Mouse (Mus musculus) kidney, postnatal 0 days (tissue): ENCODE data around the gene Cox11. TPM values are rescaled to one million over a fixed set of nuclear protein-coding genes. Genes with fewer than 3 reads are reported as not detected.
A peak's percentile ranks its signal among the peaks of the same experiment; 100 is the strongest.

Source experiments
- ATAC-seq: fragments of 200-750 bp; cut with Nextera tagmentation; replicated peaks from 2 replicates; pipeline ENCODE4 v1.8.0; 2017; ENCODE audit warnings: low read depth, moderate number of reproducible peaks, moderate TSS enrichment, moderate library complexity; ENCODE audit not compliant: low FRiP score
- DNase-seq: peaks from one replicate; pipeline ENCODE4 v3.0.0-alpha.2; 2016; ENCODE audit warnings: low spot score
- H3K27ac ChIP-seq: fragments of 300-500 bp; sonication (generic); 2 replicates; pipeline ENCODE4 v1.5.1; 2014; ENCODE audit warnings: mild to moderate bottlenecking
- H3K27me3 ChIP-seq: fragments of 300-500 bp; sonication (generic); 2 replicates; pipeline ENCODE4 v1.6.1; 2014; ENCODE audit warnings: low read length, mixed read lengths; ENCODE audit not compliant: insufficient read depth
- H3K36me3 ChIP-seq: fragments of 300-500 bp; sonication (generic); 2 replicates; pipeline ENCODE4 v1.6.1; 2014; ENCODE audit warnings: low read length, mixed read lengths; ENCODE audit not compliant: insufficient read depth
- H3K4me1 ChIP-seq: fragments of 300-500 bp; sonication (generic); replicated peaks from 2 replicates; pipeline ENCODE4 v1.6.1; 2014; ENCODE audit warnings: antibody characterized with exemption, low read length, mixed read lengths; ENCODE audit not compliant: insufficient read depth
- H3K4me2 ChIP-seq: fragments of 300-500 bp; sonication (generic); 2 replicates; pipeline ENCODE4 v1.6.1; 2014; ENCODE audit warnings: mild to moderate bottlenecking, low read length, moderate library complexity, mixed read lengths
- H3K4me3 ChIP-seq: fragments of 300-500 bp; sonication (generic); replicated peaks from 2 replicates; pipeline ENCODE4 v1.5.1; 2014; ENCODE audit warnings: low read depth, low read length
- H3K9ac ChIP-seq: fragments of 300-500 bp; sonication (generic); 2 replicates; pipeline ENCODE4 v1.6.1; 2014; ENCODE audit warnings: low read depth, low read length
- H3K9me3 ChIP-seq: fragments of 300-500 bp; sonication (generic); replicated peaks from 2 replicates; pipeline ENCODE4 v1.6.1; 2016; ENCODE audit warnings: low read length, inconsistent platforms, mixed read lengths
- CTCF ChIP-seq: IDR thresholded peaks from 2 replicates; pipeline ENCODE4 v1.5.1; 2016; ENCODE audit warnings: antibody characterized with exemption, low read depth, mild to moderate bottlenecking, moderate library complexity
- WGBS: fragments of 180-500 bp; shearing (Covaris S2); extraction: QIAGEN DNeasy Blood & Tissue Kit; methylation state at CpG from one replicate; pipeline ENCODE4 v1.1.7; 2014; 5-methylcytosine and 5-hydroxymethylcytosine counted together
- polyA plus RNA-seq: library from polyadenylated mRNA; unstranded; fragments of >200 nt; fragmentation: Nextera tagmentation; extraction: Ambion mirVana; gene quantifications from 2 replicates; pipeline ENCODE4 v1.2.1, GENCODE M21; 2015

Cox11 gene
- polyA plus RNA-seq, 1 experiment from 2014 or later, result 38.1 TPM

GRCm38 (mm10) chr11:90667325-90667724, 29.4 kb downstream of the Cox11 start:
- peaks cover 7% of the 10 kb centered on the region; the same call in 1 of the 2 replicates for H3K36me3 ChIP-seq
- WGBS, result 92% methylated on average over 6 of the region's 6 CpGs
- H3K4me2 ChIP-seq, result no peak overlapping the region
- no peaks in the 10 kb centered on the region for H3K9me3 ChIP-seq
- no peak for TF ChIP-seq CTCF
- H3K4me3 ChIP-seq, result no peak overlapping the region
- no peak overlapping the region for H3K9ac ChIP-seq
- H3K27me3 ChIP-seq, result no peaks in the 10 kb centered on the region
- DNase-seq (no peak), ATAC-seq (no peak)
- peaks cover 29% of the 10 kb centered on the region; the same call in 1 of the 2 replicates for H3K4me1 ChIP-seq
- H3K27ac ChIP-seq, result no peak overlapping the region

DNA sequence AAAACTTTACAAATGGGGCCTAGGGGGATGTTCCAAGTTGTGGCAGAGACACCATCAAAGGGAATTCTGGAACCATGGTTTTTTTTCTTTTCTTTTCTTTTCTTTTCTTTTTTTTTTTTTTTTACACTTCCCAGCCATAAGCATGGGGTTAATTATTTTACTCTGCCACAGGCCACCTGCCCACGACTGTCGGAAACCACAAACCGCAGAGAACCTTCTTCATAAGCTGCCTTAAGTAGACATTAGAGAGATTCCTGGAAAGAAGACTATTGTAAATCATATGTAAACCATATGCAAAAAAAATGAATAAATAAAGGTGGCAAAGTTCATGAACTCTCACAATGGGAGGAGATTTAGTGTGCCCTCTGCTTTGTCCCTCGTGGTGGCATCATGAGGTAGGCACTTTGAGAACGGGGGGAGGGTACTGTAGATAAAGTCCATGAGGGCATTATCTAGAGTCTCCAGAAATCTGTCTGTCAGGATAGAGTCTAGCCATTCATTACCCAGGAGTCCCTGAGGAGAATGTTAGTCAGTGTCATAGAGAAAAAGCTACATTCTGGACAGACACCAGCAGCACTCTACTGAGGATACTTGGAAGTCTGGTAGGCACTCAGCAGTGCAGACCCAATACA, 37.6 kb downstream of the Cox11 start:
- DNase-seq (no peak), ATAC-seq (0 out of 2 replicates have a peak, but pooled peaks have one; percentile 46)
- Histone ChIP-seq H3K36me3 (no peaks in the 10 kb centered on the region), H3K9ac (no peak overlapping the region), H3K4me3 (no peak overlapping the region), H3K27me3 (no peaks in the 10 kb centered on the region), H3K4me2 (no peak overlapping the region), H3K4me1 (no peaks in the 10 kb centered on the region), H3K9me3 (no peaks in the 10 kb centered on the region), H3K27ac (no peak overlapping the region)
- WGBS, result 61% methylated on average over 5 of the region's 5 CpGs
- TF ChIP-seq CTCF, result no peak

- no peak overlapping the region for H3K9ac ChIP-seq
- no peaks in the 10 kb centered on the region for H3K9me3 ChIP-seq
- H3K4me3 ChIP-seq, result no peak overlapping the region
- H3K27me3 ChIP-seq, result no peaks in the 10 kb centered on the region
- TF ChIP-seq CTCF, result no peak
- no peak overlapping the region for H3K27ac ChIP-seq
- 0 out of 2 replicates have a peak, but pooled peaks cover 3% of the 10 kb centered on the region for H3K36me3 ChIP-seq
- no peak for DNase-seq
- no peaks in the 10 kb centered on the region for H3K4me1 ChIP-seq
- ATAC-seq, result no peak
- WGBS, result 94% methylated on average over 7 of the region's 7 CpGs
- H3K4me2 ChIP-seq, result no peak overlapping the region
Observed at GRCm38 (mm10) chr11:90677027-90677426, 39.1 kb downstream of the Cox11 start.

DNA sequence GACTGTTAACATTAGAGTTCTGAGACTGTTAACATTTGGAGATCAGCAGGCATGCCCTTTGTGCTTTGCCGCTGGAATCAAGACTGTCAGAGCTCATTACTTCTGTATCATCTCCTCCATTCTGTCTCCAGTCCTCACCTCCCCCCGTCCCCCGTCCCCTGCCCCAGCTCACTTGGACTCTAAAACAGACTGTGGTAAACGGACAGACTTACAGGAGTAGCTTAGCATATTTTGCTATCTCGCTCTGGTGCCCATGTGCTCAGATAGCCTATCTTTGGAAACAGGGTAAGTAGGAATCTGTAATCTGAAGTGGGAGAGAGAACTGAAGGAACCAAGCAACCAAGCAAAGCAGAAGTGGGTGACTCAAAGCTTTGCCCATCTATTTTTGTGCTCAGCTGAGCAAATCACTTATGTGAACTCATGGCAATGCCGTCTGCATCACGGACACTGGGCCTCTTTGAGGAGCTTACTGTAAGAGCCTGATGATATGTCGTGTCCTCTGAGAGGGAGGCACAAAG, 39.9 kb downstream of the Cox11 start:
- H3K4me2 ChIP-seq, result no peak overlapping the region
- DNase-seq (no peak), ATAC-seq (no peak)
- no peak overlapping the region for H3K27ac ChIP-seq
- H3K9me3 ChIP-seq, result no peaks in the 10 kb centered on the region
- no peaks in the 10 kb centered on the region for H3K4me1 ChIP-seq
- WGBS, result 82% methylated on average over 8 of the region's 8 CpGs
- no peaks in the 10 kb centered on the region for H3K27me3 ChIP-seq
- H3K9ac ChIP-seq, result no peak overlapping the region
- H3K36me3 ChIP-seq, result 0 out of 2 replicates have a peak, but pooled peaks cover 3% of the 10 kb centered on the region
- no peak overlapping the region for H3K4me3 ChIP-seq
- TF ChIP-seq CTCF, result no peak

- WGBS, result 85% methylated on average over 5 of the region's 5 CpGs
- no peak for ATAC-seq
- no peak for DNase-seq
Observed at GRCm38 (mm10) chr11:90678582-90678981, 40.6 kb downstream of the Cox11 start.

DNA sequence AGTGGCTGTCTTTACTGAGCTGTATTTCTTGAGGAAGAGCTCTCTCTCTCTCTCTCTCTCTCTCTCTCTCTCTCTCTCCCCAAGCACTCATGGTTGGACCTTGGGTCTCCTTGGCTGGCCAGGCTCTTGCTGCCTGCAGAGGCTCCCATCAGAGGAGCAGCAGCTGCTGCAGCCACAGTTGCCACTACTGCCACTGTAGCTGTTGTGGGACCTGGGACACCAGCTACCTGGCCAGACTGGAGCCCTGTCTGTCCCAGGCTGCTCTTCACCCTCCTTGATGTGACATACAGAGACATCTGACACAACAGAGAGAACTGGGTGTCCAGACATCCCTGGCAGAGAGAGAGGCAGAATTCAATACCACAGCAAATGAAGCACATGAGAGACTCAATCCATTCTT, 43.2 kb downstream of the Cox11 start:
- no peak overlapping the region for H3K4me2 ChIP-seq
- no peaks in the 10 kb centered on the region for H3K9me3 ChIP-seq
- no peak for ATAC-seq
- DNase-seq, result no peak
- 0 out of 2 replicates have a peak, but pooled peaks cover 3% of the 10 kb centered on the region for H3K36me3 ChIP-seq
- TF ChIP-seq CTCF, result no peak
- H3K9ac ChIP-seq, result no peak overlapping the region
- no peak overlapping the region for H3K27ac ChIP-seq
- no peak overlapping the region for H3K4me3 ChIP-seq
- H3K4me1 ChIP-seq, result no peaks in the 10 kb centered on the region
- no peaks in the 10 kb centered on the region for H3K27me3 ChIP-seq

More at GRCm38 (mm10) chr11:90678582-90678981, 40.6 kb downstream of the Cox11 start:
- H3K27me3 ChIP-seq, result no peaks in the 10 kb centered on the region
- no peak overlapping the region for H3K4me3 ChIP-seq
- H3K4me1 ChIP-seq, result no peaks in the 10 kb centered on the region
- no peak overlapping the region for H3K9ac ChIP-seq
- no peak overlapping the region for H3K27ac ChIP-seq
- 0 out of 2 replicates have a peak, but pooled peaks cover 3% of the 10 kb centered on the region for H3K36me3 ChIP-seq
- H3K9me3 ChIP-seq, result no peaks in the 10 kb centered on the region
- no peak for TF ChIP-seq CTCF
- no peak overlapping the region for H3K4me2 ChIP-seq
